Mouse (Mus musculus) kidney, postnatal 25 days (tissue): ENCODE results near the gene Gprc5d.

Experiments used
- DNase-seq, 2 experiments: peaks; one replicate each; pipeline ENCODE4 v3.0.0; 2021; ENCODE audit warnings: mixed read lengths in 2 of 2

The Gprc5d gene

DNA sequence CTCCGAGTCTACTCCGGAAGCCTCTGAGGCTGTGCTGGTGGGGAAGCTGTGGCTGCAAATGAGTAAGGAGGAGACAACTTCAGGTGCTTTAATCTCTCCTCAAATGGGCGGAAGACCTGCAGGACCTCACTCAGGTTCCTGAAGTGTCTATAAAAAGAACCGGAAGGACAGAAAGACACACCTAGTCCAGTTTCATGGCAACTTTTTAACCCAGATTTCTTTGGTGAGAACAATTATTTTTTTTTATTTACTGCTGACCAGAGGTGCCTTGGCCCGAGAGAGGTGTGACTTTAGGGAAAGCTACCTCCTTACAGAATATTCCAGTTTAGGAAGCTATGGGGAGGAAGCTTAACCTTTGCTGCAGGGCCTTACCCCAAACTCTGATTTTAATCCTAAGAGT is at the start of gene Gprc5d:
Gene Gprc5d, minus strand, starts transcription at position 101 of the 400 bp plus-strand sequence.
- no peak for DNase-seq

DNA sequence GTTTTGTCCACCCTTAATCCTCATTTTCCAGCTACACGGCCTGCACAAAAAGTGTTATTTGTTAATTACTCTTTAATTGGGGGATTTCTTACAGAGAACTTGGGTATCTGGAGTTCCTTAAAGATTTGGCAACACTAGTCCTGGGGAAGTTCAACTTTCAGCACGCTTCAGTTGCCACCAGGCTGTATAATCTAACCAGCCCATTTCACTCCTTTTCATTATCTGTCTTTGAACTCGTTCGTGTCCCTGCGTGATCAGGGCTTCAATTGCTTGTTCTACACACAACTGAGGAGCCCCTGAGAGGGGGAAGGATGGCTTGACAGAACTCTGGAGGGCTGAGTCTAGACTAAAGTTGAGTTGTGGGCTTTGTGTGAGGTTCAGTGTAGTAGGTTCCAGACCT is 48.6 kb upstream of the Gprc5d start:
- DNase-seq: no peak

DNA sequence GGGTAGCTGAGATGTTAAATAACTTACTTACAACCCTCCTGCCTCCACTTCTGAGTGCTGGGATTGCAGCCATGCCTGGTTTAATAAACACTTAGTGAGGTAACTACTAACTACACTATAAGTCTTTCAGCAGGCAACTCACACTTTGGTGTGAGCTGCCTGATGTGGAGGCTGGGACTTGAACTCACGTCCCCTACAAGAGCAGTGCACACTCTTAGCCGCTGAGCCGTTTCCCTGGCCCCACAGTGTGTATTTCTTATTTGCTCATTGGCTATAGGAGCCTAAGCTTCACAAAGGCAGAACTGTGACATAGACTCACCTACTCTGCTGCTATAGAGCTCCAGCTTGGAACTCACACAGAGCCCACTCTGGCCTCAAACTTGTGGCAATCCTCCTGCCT is 48.2 kb upstream of the Gprc5d start:
- DNase-seq: no peak

- DNase-seq: no peak
Measured at GRCm38 (mm10) chr6:135165706-135166105, 47.6 kb upstream of the Gprc5d start.

GRCm38 (mm10) chr6:135165191-135165590 is 47.1 kb upstream of the Gprc5d start:
- peak; percentile 28 to 61 for DNase-seq

DNA sequence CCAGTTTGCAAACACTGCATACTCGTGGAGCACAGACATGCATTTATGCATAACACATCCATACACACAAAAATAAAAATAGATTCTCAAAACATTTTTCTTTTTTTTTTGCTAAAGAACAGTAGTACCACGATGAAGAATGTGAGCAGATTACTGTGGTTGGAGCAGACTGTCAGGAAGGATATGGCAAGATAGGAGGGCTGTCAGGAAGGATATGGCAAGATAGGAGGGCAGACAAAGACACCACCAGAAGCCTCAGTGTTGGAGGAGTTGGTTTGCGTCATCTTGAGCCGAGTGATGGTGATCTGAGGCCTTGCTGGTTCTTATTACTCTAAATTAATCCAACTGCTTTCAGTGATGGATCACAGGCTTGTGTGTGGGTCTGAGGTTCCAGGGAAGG is 44.8 kb upstream of the Gprc5d start:
- no peak for DNase-seq

GRCm38 (mm10) chr6:135162311-135162710 is 44.2 kb upstream of the Gprc5d start:
- no peak for DNase-seq

GRCm38 (mm10) chr6:135161356-135161755 is 43.3 kb upstream of the Gprc5d start:
- DNase-seq: no peak

DNA sequence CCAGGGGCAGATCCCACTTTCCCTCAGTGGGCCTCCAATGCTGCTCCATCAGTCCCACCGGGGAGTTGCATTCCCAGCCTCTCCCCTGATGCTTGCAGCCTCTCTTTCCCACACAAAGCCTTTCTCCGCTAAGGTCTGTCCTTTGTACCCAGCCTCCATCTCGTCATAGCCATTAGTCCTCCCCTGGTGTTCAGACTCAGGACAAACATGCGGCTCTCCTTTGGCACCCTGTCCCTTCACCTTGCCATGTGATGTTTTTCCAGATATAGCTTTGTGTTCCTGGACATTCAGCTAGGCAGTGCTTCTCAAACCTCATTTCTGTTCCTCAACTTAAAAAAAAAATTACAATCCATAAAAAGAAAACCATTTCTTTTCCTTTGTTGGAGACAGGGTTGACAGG is 40.4 kb upstream of the Gprc5d start:
- no peak for DNase-seq

- no peak for DNase-seq
Measured at GRCm38 (mm10) chr6:135157496-135157895, 39.4 kb upstream of the Gprc5d start.

GRCm38 (mm10) chr6:135156597-135156996 is 38.5 kb upstream of the Gprc5d start:
- DNase-seq: no peak

- DNase-seq: no peak
Measured at GRCm38 (mm10) chr6:135153719-135154118, 35.6 kb upstream of the Gprc5d start.

- peak; percentile 28 to 39 for DNase-seq
Measured at GRCm38 (mm10) chr6:135150311-135150710, 32.2 kb upstream of the Gprc5d start.

- peak in 1 of 2 experiments; percentile 29 for DNase-seq
Measured at GRCm38 (mm10) chr6:135149722-135150121, 31.6 kb upstream of the Gprc5d start.

DNA sequence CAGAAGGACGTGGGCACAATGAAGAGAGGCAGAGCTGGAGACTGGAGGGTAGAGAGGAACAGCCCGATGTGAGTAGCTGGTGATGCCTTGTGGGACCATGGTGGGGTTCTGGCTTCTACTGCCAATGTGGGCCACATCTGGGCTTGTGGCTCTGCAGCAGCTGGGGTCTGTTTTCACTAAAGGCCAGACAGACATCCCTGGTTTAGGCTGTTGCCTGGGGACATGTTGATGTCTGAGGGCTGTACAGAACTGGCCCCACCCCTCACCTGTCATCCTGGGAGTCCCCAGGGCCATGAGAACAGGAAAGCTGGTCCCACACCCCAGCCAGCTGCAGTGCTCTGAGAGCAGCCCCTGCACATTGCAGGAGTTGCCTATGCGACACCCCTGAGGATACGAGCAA is 31.1 kb upstream of the Gprc5d start:
- peak in 1 of 2 experiments; percentile 11 for DNase-seq

- peak; percentile 49 to 51 for DNase-seq
Measured at GRCm38 (mm10) chr6:135148506-135148905, 30.4 kb upstream of the Gprc5d start.

GRCm38 (mm10) chr6:135145976-135146375 is 27.9 kb upstream of the Gprc5d start:
- no peak for DNase-seq

- no peak for DNase-seq
Measured at GRCm38 (mm10) chr6:135144516-135144915, 26.4 kb upstream of the Gprc5d start.

DNA sequence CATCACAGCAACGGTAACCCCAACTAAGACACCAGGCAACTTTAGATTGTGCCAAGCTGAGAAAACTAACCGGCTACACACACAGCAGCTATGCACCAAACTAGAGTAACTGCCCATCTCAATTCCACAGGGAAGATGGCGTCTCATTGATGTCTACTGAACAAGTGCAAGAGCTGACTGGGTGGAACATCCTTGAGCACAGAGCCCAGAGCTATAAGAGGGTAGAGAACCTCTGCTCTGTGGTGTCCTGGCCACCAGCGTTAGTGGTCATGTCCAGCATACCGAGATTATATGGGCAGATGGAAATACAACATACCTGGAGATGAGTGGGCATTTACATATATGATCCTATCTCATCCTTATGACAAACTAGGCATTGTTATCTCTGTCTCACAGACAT is 25.1 kb upstream of the Gprc5d start:
- DNase-seq: no peak

GRCm38 (mm10) chr6:135141451-135142147 is 23.5 kb upstream of the Gprc5d start:
- DNase-seq: no peak

DNA sequence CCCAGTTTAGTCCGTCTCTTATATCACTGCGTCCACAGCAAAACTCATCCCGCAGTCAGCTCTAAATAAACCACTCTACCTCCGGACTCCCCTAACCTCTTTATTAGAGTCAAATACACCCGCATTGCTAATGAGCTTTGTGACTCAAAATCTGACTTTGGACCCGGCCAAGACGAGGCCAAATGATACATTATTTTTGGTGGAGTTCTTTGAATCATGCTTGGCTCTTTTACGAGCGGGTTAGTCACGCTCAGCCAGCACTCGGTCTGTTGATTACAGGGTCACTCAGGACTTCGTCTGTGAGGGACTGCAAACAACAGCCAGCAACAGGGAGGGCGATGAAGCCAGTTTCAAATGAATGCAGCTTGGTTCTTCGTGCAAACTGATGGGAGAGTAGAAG is 20.7 kb upstream of the Gprc5d start:
- DNase-seq: no peak

DNA sequence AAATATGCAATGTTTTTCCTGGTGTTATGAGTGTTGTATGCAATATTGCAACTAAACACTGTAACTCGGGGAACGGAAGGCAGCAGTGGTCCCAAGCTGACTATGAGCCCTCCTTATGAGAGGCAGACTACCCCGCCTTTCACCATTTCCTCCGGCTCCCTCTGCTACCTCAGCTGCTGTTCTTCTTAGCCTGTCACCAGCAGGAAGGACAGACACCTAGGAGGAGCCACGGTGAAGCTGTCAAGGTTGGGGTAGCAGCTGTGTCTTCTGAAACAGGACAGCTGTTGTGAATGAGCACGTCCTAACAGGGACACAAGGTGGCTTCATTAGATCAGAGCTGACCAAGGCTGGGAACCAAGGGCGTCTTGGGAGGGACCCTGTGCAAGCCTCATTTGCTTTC is 20.1 kb upstream of the Gprc5d start:
- no peak for DNase-seq

DNA sequence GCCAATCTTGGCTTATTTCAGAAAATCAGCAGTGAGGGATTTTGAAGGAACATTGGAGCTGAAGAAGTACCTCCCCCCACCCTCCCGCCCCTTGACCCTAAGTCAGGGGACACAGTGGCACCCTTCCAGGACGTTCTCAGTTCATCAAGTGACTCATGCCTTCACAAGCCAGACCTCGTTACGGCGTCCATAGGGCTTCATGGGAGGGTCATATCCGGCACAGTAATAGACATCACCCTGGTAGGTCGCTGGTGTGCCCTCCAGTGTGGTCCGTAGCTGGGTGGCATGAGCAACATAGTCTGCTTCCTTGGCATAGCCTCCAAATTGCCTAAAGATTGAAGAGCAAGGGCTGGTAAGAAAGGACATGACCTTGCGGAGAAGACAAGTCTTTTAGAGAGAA is 19.7 kb upstream of the Gprc5d start:
- DNase-seq: peak; percentile 38 to 49

DNA sequence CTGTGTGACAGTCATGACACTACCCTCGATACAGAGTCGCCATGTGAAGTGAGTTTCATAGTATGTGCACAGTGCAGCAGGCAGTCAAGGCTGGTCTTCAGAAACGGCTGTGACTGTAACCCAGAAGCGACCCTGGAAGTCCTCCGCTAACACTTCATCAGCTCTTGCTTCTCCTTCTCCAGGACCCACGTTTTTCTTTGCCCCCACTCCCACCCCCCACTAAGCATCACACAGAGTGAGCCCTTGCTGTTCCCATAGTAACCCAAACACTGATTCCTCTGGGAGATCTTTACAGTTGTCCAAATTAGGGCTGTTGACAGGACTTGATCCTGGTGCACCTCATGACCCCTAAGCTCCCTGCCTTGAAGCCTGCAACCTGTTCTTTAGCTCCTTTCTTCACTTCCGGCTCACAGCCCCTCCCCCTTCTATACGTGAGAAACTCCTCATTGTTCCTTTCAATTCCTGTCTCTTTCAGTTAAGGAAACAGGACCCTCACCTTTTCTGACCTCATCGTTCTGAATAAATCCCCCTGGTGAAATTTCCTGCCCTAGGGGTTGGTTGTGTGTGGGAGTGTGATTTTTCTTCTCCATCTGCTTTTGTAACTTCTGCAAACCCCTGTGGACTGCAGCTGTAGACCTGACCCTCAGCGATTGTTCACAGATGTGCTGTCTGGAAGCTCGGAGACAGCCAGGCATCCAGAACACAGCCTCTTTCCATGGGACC is 18.5 kb upstream of the Gprc5d start:
- no peak for DNase-seq

DNA sequence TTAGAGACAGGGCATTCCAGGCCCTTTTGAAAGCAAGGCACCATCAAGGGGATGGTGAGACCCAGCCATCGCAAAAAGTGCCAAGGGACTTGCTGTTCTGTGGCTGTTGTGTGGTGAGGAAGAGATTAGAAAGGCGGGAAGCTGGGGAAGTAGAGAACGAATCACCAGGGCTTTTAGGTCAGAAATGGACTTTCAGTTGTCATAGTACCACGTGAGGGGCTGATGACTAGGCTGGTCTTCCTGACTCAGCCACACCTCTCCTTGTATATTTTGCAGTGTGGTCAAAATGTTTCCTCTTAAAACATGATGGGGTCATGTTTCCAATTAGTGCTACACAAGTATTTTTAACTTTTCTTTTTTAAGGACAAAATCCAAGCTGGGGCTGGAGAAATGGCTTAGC is 17.7 kb upstream of the Gprc5d start:
- DNase-seq: no peak
